Mouse (Mus musculus) megakaryocyte, embryonic 14.5 days (primary cell): Measurements from ENCODE around the gene Ahnak2.

ENCODE experiments used
- FLI1 ChIP-seq: IDR thresholded peaks from 2 replicates; pipeline ENCODE4 v1.6.1; 2012; ENCODE audit warnings: low read length, inconsistent platforms, mixed read lengths
- GATA1 ChIP-seq: IDR thresholded peaks from 3 replicates; pipeline ENCODE4 v1.6.1; 2012; ENCODE audit warnings: mixed read lengths, low read length, inconsistent platforms, borderline replicate concordance

DNA sequence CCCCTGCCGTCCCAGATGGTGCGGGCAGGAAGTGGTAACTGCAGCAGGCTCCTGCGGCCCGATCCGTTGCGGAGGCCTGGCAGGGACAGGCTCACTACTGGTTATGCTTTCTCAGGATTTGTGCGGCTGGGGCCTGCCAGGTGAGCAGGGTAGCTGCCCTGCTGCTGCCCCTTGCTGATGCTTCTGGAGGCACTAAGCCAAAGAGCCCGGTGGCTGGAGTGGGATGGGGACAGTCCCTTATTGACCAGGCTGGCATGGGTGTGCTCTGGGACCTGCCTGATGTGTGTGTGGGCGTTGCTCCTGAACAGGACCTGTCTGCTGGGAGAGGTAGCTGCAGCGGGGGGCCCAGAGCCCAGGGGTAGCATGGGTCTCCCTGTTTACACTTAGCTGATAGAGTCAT, 56.7 kb downstream of the Ahnak2 start:
- no peak for TF ChIP-seq GATA1
- no peak for TF ChIP-seq FLI1
